Mouse (Mus musculus) ES-CJ7 (cell line): ENCODE results near the gene Tle4.

Experiments
- DNase-seq: peaks from one replicate; pipeline ENCODE4 v3.0.0; 2011; ENCODE audit warnings: low read depth, low spot score

Tle4 gene

DNA sequence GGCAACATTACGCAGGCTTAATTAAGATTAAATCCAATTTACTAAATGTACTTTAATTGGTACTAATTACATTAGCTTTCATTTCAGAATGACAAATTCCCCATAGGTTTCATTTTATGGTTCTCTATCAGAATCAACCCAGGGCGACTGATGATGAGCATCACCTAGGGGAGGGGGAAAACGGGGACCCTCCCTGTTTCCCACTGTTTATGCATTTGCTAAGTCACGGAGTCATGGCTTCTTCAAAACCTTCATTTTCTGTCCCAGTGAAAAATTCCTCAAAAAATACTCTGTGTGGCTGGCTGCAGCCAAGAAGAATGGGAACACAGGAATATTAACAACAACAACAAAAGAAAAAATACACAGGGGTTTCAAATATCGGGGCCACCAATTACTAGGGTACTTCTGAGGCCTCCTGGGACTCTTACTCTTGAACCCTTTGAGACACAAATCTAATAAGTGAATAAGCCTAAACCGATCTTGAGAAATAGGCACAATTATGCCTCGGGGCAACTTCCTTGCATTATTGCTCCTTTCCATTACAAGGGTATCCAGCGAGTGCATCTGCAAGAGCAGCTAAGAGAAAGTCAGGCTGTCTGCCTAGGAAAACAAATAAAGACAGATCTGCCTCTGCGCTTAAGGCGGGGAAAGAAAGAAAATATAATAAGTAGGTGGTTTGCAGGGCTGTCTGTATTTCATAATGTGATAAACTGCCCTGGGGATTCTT, 5.9 kb downstream of the Tle4 start:
- DNase-seq = no peak

DNA sequence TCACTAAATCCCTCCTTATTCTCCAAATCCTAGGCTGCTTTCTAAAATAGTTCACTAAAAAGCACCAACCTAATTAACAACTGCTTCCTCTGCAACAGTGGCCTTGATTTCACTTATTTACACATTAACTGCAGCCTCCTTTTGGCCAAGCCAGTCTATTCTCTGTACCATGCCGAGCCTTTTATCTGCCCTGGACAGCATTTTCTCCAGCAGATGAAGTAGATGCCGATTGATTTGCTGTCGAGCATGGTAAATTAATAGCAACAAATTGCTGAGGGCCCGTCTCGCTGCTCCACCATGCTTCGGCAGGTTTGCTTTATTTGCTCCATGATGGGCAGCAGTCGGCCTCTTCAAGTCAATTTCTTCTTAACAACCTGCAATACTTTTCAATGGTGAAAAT, 7.7 kb downstream of the Tle4 start:
- DNase-seq = no peak

DNA sequence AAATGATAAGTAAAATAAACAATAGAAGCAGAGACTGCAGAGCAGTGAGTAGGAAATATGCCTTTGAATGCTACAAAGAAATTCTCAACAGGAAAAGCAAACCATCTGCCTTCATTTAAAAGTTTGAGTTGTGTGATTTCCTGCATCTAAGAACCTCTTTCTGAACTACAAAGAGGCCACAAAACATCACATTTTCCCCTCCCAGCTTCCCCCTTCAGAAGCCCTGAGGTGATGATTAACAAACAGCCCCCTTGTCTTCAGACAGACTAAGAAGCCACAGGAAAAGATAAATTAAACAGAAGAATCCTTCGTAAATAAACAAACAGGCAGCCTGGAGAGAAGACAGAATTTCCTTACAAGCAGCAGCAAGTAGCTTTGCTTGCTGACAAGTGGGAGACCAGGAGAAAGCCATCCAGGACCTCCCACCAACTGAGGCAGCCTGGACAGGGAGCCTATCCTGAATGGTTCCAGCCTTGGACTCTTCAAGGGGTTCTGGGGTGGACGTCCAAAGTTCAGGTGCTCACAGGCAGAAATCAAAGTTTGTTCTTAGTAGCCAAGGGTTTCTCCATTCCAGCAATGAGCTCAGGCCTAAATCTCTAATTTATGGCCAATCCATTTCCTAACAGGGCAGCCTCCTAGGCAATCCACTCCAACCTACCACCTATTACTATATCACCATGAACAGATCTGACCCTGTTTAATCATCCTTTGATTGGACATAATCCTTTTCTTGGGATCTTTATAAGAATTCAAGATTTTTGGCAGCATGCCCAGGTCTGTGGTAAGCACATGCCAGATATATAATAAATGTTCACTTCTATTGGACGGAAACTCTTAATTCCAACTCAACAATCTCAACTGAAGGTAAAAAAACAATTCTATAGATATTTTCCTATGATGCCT, 9.4 kb downstream of the Tle4 start:
- no peak for DNase-seq

DNA sequence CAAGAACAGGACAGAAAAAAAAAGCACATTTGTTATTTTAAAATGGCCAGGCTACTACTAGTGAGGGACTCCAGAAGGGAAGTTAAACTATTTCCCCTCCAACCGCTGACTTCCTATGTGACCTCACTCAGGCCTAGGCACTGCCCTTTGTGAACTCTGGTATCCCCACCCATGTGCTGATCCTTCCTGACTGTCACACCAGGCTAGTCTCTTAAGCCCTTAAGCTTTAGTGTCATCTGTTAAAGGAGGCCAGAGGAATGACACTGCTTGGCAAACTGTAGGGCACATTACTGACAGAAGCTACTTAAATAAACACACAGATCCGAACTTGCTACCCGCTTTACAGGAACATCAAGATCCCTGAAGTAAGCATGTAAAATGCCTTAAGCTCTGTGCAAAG, 11.7 kb downstream of the Tle4 start:
- DNase-seq = no peak

DNA sequence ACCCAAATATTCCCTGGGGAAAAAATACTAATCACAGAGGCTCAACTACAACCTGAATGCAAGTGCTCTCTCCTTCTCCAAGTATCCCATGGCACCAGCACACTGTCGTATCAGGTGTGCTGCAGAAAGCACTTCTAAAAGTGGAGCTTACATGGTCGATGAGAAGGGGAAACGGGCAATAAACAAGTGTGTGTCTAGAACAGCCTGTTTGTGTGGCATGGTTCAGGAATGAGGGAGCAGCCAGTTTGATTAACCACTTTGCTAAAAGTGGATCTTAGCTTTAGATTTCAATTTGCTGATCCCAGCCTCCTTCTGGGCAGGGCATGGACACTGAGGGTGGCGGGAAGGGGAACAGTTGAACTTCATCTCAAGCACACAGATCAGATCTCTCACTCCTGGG, 12.1 kb downstream of the Tle4 start:
- DNase-seq = no peak

DNA sequence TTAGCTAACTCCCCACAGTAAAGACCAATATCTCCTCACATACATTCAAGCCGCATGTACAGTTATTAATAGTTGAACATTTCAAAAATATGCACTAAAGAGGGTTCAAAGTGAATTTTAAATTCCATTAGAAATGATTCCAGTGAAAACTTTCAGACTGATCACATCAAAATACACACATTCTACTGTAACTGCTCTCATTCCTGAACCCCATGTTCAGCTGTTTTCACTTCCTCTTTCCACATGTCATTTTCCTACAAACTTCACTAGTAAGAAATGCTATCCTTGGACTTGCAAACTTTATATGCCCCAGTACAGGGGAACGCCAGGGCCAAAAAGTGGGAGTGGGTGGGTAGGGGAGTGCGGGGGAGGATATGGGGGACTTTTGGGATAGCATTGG, 12.6 kb downstream of the Tle4 start:
- DNase-seq = no peak

DNA sequence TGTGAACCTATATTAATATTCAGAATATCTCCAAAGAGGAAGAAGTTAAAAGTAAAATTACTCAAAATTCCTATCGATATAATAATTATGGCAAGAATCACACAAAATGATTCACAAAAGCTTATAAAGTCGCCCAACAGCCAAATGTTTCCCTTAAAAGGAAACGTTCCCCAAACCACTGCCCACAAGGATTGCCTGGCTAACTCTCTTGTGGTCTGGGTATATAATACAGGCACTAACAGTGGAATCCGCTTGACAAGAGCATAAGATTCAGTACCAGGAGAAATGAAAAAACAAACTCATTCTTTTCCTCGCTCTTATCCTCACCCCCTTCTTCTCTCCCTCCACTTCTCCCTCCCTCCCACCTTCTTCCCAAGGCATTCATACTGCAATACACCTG, 19.2 kb downstream of the Tle4 start:
- no peak for DNase-seq

DNA sequence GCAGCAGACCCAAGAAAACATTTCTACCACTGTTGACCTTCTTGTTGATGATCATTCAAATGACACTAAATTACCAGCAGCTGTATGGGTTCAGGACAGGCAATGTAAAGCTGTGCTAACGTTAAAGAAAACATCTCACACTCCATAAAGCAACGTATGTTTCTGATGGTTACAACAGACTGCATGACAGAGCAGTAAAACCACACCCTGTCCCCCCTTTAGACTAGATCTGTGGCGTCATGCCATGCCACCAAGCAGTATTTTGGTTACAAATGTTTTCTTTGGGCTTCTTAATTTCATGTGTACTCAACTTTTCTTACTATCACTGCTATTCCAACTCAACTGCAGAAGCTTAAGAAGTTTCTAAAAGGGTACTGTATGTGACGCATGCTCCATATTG, 19.8 kb downstream of the Tle4 start:
- DNase-seq = no peak

DNA sequence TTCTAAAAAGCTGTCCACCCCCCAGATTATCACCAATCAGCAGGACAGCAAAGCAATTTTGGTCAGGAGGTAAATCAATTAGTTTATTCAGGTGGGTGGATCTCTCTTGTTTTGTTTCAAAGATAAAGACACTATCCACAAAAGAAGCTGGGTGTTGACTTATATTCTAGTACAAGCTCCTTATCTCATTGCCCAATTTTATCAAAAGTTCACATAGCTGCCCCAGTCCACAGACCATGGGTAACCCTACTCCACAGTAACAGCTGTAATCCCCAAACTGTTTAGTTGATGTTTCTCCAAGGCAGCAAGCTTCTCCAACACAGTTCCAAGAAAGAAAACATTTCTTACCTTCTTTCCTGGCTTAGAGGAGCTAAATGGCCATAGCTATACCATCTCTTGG, 21.5 kb downstream of the Tle4 start:
- no peak for DNase-seq

DNA sequence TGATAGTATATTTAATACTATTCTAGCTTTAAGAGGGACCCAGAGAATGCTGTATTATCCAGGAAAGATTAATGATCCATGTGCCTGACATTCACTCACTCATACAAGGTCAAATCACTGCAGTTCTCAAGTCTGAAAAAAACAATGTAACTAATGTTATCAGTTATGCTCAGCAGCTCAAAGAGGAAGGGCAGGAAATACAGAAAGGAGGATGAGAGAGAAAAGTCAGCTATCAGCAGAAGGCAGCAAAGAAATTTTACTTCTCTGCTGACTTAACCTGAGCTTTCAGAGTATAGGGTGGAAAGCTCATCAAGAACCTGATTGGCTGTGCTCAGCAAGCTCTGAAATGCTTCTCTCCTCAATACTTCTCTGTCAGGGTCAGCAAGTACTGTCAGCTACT, 29.0 kb downstream of the Tle4 start:
- DNase-seq = no peak

DNA sequence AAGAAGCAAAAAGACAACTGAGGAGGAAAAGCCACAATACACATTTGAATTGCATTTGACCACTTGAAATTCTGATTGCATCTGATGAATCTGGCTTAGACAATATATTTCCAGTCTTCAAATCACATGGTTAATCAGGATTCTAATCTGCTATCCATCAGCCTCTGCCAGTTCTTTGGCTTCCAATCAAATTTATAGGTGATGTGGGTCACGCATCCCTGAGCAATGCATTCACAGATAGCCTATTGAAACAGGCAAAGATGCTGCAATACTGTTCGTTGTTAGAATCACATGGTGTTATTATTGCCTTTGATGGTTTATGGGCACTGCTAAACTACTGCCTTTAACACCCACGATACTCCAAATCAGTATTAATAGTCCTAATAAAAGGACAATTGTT, 30.8 kb downstream of the Tle4 start:
- DNase-seq = no peak

DNA sequence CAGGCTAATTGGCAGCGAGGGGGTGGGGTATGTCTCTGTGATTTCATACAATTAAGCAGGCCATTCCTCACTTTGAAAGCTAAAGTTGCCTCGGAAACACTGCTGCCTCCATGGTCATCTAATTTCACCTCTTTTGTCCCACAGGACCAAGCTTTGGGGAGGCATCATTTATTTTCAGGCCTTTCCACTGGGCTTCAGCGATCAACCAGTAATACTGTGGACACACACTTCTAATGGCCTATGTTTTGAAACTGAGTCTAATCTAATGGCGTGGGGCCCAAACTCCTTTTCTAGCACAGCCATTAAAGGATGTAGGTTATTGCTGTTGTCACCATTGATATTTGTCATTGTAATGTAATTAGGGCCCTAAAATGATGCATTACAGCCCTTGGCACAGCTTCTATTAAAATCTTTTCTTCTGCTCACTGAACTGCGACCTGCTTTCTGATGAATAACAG, 31.3 kb downstream of the Tle4 start:
- DNase-seq = no peak

DNA sequence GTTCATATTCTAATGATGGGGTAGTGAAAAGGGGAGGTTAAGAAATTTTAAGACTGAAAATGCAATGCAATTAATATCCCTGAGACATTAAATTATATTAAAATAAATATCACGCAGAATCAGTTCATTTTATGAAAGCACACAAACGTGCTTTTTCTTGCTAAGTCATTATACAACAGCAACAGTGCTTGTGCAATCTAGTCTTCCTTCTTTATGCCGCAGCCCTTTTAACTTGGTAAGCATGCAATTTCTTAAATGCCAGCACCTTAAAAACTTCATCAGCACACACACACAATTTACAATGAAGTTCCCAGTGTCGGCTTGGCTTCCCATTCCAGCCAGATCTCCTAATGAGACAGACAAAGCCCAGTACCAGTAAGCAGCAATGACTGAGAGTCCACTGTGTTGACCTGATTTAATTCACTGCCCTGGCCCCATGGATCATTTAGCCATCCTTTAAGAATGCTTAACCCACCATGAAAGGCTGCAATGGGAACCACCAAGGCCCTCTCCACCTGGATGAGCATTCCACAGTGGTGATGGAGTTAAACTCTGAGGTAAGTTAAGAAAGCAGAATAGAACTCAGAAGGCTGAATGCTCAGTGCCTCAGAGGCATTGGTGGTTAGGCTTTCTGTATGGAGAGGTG, 32.3 kb downstream of the Tle4 start:
- DNase-seq = no peak

DNA sequence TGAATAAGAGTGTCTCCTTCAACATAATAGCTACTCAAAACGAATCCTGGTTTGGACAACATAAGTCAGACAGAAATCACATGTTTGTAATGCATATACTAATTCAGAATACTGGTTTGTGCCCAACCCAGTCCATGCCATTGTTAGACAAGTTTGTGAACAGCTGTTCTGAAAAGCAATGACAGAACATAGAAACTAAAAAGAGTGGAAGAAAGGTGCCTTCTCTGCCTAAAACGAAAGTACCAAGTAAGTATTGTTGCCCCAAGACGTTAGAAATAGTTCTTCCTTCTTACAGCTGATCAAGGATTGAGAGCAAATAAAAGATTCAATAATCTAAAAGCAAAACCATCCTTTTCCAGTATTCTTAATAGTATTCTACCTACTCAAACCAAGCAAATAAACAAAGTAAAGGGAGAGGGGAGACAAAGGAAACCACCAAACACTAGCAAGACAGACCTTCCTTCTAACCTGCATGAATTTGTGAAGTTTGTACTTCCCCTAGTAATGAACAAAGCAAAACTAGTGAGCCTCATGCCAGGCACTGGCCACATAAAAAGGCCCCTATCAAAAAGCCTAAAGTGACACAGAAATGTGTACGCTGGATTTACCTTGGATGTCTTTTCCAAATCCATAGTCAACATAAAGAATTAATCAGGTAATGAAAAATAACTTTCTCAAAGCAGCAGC, 34.4 kb downstream of the Tle4 start:
- no peak for DNase-seq

DNA sequence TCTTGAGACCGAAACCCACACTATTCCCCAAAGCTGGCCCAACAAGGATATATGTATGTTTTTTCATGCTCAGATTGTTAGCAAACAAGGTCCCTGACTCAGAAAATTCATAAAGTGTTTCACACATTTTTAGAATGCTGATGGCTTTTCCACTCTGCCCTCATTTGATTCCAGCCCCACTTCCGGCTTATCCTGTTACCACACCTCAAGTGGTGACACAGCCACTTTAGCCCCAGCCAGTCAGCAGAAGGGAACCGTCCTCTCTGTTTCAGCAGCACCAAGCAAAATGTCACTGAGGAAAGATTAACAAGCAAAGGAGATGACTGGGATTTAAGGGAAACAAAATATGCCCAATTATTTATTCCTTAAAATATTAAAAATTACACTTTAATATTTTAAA, 50.0 kb downstream of the Tle4 start:
- no peak for DNase-seq

DNA sequence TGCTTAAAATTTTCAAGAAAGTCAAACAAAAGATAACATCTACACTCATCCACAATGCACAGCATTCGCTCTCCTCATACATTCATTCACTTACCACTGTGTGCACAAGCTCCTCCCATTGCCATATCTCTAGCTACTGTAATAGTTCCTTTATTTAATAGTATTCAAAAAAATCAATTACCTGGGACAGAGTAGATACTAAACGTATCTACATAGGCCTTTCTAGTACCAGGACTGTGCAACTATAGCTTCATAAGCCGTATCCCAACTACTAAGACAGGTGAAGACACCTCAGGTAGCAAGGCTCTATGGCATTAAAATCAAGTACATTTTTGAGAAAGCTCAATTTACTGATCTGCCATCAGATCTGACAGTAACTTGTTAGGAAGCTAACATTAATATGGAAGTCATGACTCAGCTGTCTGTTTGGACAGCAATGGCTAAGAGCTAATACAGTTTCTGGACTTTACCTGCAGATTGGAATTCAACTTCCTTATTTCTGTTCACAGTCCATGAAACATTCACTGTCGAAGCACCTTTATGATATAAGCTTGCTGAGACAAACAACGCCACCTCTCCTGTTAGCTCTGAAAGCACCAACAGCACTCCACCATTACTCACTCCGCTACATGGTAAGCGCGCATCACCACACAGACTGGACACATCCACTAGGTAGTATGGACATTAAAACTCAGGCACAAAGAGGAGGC, 50.6 kb downstream of the Tle4 start:
- DNase-seq = no peak

DNA sequence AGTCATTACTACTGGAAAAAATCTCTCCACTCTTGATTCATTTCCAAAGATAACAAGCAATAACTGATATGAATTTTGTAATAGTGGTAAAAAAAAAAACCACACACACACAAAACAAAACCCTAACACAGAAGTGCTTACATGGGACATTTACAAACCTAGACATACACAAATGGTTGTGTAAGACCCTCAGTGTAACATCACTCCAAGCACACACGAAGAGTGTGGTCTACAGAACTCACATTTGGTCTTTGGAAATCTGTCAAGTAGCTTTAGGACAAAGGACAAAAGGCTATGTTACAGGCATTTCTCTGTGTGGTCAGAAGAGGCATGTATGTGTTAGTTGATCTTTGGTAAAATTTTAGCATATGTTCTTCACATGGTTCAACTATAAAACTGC, 52.4 kb downstream of the Tle4 start:
- DNase-seq = no peak

DNA sequence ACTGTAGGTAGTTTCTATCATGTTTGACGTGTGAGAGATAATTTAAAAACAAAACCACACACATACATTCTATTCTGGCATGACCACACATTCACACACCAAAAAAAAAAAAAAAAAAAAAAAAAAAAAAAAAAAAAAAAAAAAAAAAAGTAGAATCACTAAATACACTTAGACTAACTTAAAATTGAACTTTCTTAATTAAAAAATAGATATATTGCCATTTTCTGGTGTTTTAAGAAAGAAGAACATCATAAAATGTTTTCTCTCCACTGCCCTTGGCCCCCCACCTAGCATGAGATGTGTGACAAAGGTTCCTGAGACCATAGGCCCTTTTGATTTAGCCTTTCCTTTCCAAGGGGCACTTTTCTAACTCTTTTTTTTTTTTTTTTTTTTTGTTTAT, 54.5 kb downstream of the Tle4 start:
- DNase-seq = no peak

DNA sequence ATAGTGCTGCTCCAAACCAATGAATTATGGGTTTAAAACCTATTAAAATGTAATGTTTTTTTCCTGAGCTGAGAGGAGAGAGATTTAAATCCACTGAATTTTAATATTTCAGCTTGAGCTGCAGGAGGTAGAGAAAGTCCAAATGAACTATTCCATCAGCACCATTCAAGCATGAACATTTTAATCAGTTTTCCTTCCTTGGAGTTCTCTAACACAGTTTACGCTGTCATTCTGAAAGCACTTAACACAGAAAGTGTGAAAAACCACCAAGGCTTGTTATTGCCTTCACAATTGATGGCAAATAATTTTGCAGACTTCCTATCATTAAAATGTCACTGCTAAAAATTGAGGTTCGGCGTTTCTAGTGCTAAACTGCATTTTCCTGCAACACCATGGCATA, 57.2 kb downstream of the Tle4 start:
- no peak for DNase-seq

DNA sequence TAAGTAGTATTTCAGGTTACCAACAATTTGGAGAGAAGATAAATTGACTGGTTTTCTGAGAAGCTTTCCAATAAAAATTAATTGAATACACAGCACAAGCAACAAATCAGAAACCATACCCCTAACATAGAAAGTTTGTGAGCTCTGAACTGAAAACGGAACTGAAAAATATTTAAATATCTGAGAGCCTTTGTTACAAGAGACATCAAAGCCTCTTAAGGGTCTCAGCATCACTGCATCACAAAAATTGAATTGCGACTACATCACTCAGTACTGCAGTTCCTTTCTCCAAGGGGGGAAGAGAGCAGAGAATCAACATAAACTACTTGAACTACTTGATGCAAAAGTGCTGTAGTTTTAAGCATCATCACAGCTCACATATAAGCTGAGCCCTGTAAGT, 61.2 kb downstream of the Tle4 start:
- no peak for DNase-seq

DNA sequence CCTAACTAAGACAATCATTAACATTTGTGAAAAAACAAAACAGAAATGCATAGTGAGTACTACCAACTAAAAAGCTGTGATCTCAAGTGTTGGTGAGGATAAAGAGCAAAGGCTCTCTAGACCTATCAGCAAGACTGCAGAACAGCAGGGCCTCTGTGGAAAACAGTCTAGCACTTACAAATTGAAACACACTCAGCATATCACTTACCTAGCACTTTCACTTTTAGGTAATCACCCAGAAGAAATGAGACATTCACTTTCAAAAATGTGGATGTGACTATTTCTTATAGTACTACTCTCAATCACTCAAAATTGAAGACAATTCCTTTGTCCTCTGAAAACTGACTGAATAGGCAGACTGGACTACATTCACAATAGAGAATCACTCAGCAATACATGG, 63.4 kb downstream of the Tle4 start:
- DNase-seq = no peak
